Mouse (Mus musculus): ENCODE measurements around the gene Adprhl1. TPM values are rescaled to one million over a fixed set of nuclear protein-coding genes. Genes with fewer than 3 reads are reported as not detected.

Adprhl1 gene
- total RNA-seq, 2 experiments from 2014 or later: 1.8 to 1.9 TPM

DNA sequence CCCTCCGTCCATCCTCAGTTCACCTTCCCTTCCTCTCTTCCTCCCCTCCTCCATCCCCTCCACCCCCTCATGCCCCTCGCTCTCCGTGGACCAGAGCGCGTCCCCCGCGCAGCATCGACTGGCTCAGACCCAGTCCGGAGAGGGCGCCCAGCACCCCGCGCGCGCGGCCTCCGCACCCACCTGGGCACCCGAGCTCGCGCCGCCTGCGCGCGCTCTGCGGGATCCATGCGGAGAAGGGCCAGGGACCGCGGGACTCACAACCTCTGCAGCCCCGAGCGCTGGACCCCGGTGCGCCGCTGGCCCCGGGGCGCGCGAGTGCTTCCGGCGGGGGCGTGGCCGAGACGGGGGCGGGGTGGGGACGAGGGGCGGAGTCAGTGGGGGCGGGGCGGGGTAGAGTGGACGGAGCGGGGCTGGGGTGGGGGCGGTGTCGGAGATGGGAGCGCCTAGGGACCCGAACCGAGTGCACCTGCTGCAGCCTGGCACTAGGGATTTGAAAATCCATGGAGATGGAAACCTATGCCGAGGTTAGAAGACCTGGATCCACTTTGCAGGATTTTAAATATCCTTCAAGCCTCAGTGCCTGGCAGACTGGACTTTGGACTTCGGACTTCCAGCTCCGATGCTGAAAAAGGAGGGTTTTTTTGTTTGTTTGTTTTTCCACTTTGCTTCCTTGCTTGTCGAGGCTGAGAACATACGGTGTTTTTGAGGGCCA, 53.5 kb downstream of the Adprhl1 start, which contains the start of gene Grtp1:
Grtp1 (minus strand) TSS at position 320 of the 712 bp plus-strand sequence.
- intact Hi-C loops (cut with DNase I): no loop called here
- peak; percentile 74 for DNase-seq

DNA sequence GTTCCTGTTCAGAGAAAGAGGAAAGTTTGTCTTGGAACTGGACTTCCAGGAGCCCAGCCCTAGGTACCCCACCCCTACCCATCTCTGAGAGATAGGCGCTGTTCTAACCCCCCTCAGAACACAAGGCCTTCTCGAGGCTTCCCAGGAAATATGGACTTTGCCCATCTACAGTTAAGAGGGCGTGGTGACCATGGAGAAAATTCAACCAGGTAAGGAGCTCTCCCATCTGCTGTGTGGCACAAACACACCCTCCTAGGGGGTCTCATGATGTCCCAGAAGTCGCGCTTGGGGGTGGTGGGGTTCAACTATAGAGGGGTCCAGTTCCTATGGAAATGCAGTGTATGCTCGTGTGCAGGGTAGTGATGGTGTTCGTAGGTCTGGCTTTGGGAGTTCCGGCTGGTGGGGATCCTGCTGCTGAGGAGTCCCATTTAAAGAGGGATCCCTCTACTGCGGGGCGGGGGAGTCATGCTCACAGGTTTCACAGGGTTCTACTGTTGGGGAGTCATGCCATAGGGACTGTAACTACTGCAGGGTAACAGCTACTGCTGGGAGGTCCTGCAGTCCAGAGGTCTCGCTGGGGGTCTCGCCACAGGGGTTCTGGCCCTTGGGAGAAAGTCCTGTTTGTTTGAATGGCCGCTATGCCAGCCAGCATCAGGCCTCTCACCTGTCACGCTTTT, 54.4 kb downstream of the Adprhl1 start:
- no peak for DNase-seq
- intact Hi-C loops (cut with DNase I): no loop called here

GRCm38 (mm10) chr8:13197493-13197892, 56.5 kb downstream of the Adprhl1 start:
- no peak for DNase-seq
- intact Hi-C loops (cut with DNase I): no loop called here

DNA sequence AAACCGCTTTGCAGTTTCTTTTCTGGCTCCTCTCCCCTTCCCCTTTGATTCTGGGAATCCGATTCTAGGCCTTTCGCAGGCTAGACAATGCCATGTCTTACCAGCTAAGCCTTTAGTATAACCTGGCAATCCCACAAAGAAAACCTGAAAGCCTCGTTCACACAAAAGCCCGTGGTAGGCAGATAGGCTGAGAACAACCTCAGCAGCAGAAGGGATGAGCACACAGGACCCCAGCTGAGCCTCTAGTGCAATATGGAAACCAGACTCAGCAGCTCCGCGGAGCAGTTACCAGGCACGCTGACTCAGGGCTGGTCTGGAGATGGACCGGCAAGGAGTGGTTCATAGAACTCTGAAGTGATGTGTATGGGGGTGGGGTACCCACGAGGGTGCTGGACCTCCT, 59.1 kb downstream of the Adprhl1 start:
- no peak for DNase-seq
- intact Hi-C loops (cut with DNase I): no loop called here

DNA sequence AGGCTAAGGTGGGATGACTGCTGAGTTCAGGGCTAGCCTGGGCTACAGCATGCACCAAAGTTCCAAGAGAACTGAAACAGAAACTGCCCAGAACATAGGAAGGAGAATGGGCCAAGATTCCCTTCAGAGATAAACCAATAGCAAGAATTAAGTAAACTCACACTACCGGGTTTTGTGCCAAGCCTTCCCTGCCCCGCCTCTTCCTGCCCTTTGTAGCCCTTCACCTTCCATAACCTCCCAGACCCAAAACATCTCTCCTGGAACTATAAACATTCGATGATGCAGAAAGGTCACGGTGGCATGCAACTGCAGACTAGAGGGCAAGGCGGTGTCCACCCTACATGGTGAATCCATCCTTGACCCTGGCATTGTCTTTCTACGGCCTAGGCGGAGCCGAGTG, 63.7 kb downstream of the Adprhl1 start:
- intact Hi-C loops (cut with DNase I): no loop called here
- DNase-seq: no peak

DNA sequence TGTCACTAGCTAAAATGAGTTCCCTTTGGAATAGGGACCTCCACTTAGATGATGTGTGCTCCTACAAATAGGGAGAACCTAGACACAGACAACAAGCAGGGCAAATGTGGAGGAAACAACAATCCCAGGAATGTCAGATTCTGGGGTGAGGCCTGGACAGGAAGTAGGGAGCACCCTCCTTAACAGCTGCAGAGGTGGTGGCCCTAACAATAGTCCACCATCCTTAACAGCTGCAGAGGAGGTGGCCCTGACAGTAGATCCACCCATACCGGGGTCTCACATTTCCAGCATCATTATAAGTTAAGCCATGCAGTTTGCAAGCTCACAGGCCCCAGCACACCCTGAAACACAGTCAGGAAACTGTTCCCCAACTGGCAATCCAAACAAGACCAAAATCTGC, 65.1 kb downstream of the Adprhl1 start:
- DNase-seq: no peak
- intact Hi-C loops (cut with DNase I): no loop called here

DNA sequence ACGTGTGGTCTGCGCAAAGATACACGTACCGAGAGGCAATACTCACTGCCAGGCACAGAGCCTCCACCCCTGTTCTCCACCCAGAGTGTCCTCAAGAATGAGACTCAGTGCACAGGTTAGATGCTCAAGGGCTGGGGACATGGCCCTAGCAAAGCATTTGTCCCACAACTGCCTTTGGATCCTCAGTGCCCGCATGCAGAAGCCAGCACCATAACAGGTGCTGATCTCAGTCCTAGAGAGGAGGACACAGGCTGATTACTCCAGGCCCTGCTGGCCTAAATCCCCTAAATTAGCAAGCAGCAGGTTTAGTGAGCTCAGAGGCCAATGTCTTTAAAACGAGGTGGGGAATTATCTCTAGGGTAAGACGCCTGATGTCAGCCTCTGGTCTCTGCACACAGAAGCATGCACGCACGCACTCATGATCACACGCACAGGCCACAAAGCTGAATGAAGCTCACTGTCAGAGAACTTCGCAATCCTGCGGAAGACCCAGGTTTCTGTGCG, 65.9 kb downstream of the Adprhl1 start:
- no peak for DNase-seq
- intact Hi-C loops (cut with DNase I): no loop called here

DNA sequence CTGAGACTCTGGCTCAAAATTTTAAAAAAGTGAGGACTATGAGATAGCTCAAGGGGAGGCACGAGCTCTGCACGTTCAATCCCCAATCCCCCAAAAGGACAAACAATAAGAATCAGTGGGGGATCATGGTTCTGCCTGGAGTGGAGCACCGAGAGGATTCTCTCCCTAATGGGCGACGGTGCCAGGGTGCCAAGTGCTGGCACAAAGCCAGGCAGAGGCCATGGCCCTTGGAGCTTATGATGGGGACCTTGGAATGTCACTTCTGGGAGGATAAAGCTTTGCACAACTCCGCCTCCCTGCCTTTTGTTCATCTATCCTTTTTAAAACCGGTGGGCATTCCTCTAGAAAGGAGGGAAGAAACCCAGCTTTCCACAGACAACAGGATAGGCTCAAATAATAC, 66.3 kb downstream of the Adprhl1 start:
- intact Hi-C loops (cut with DNase I): no loop called here

DNA sequence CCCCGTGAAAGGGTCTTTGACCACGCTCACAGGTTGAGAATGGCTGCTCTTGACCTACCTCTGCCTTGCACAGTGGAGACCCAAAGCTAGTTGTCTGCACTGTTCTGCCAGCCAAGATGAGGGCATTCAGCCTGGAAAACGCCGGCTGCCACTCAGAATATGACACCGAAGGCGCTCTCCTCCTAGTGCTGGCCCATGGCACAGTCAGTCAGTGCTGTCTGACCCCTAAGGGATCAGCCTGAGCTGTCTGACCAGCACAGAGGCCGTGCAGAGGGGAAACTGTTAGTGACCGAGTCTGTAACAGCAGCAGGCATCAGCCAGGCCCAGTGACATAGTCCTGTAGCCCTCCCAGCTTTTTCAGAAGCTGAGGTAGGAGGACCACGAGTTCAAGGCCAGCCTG, 66.7 kb downstream of the Adprhl1 start:
- intact Hi-C loops (cut with DNase I): no loop called here

More for the DNA sequence above, 66.3 kb downstream of the Adprhl1 start:
- no peak for DNase-seq

DNA sequence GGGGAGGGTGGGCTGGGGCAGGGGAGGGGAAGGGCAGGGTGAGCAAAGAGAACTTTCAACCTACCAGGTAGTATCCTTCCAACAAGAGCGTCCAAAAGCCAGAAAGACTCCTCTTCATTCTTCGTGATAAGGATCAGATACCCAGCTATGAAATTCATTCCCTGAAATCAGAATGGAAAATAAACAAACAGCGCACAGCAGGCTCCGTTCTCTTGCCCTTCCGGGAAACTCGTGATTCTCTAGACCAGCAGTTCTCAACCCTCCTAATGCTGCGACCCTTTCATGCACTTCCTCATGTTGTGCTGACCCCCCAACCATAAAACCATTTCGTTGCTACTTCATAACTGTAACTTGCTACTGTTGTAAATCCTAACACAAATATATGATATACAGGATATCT, 67.1 kb downstream of the Adprhl1 start:
- intact Hi-C loops (cut with DNase I): no loop called here

More for the DNA sequence above, 66.7 kb downstream of the Adprhl1 start:
- no peak for DNase-seq

GRCm38 (mm10) chr8:13181691-13181976, 72.3 kb downstream of the Adprhl1 start:
- no peak for DNase-seq

More for the DNA sequence above, 67.1 kb downstream of the Adprhl1 start:
- DNase-seq: no peak

GRCm38 (mm10) chr8:13180911-13181690, 72.9 kb downstream of the Adprhl1 start:
- intact Hi-C loops (cut with DNase I): no loop called here
- DNase-seq: no peak

More at GRCm38 (mm10) chr8:13181691-13181976, 72.3 kb downstream of the Adprhl1 start:
- intact Hi-C loops (cut with DNase I): no loop called here

- intact Hi-C loops (cut with DNase I): no loop called here
- no peak for DNase-seq
Observed at GRCm38 (mm10) chr8:13180408-13180807, 73.6 kb downstream of the Adprhl1 start.

DNA sequence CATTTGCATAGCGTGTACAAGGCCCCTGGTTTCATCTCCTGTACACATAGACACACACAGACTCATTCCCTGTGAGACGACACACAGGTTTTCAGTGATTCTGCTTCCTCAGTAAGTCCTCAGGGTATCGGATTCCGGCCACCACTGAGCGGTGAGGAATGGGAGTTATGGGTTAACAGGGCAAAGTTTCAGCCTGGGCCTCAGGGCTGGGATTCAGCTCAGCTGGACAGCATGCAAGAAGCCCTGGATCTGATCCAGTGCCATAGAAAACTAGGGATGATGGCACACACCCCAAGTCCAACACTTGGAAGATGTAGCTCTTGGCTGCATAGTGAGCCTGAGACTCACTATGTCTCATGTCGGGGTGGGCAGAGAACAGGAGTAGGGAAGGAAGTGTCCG, 74.0 kb downstream of the Adprhl1 start:
- intact Hi-C loops (cut with DNase I): no loop called here
- peak; percentile 23 for DNase-seq

GRCm38 (mm10) chr8:13179482-13179881, 74.5 kb downstream of the Adprhl1 start:
- no peak for DNase-seq
- intact Hi-C loops (cut with DNase I): no loop called here

- intact Hi-C loops (cut with DNase I): no loop called here
- DNase-seq: no peak
Observed at GRCm38 (mm10) chr8:13178137-13178536, 75.8 kb downstream of the Adprhl1 start.

DNA sequence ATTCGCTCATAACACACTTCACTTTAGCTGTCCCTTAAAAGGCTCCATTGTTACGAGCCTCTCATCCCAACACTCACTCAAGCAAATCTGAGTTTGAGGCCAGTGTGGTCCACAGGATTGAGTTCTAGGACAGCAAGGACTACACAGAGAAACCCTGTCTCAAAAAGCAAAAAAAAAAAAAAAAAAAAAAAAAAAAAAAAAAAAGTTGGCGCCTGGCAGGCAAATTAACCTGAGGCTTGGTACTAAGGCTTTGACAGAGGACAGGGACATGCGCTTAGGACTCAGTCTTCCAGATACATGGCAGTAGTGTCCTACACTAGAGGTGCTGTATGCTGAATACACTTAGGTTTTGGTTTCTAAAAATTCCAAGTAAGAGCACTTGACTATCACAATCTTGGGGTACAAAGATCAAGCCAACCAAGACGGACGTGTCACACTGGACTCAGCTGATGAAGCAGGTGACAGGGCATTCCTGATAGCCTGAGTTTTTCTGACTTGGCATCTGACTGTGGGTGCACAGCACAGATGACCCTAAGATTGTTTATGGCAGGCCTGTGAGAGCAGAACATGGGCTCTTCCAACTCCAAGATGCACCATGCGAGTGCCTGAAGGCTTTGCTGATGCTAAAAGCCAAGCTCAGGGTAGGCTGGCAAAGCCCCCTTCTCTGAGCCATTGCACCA, 76.6 kb downstream of the Adprhl1 start:
- intact Hi-C loops (cut with DNase I): no loop called here
- no peak for DNase-seq

GRCm38 (mm10) chr8:13175650-13176049, 78.3 kb downstream of the Adprhl1 start:
- intact Hi-C loops (cut with DNase I): no loop called here

GRCm38 (mm10) chr8:13174811-13175210, 79.2 kb downstream of the Adprhl1 start:
- DNase-seq: no peak
- intact Hi-C loops (cut with DNase I): no loop called here

More at GRCm38 (mm10) chr8:13175650-13176049, 78.3 kb downstream of the Adprhl1 start:
- no peak for DNase-seq

DNA sequence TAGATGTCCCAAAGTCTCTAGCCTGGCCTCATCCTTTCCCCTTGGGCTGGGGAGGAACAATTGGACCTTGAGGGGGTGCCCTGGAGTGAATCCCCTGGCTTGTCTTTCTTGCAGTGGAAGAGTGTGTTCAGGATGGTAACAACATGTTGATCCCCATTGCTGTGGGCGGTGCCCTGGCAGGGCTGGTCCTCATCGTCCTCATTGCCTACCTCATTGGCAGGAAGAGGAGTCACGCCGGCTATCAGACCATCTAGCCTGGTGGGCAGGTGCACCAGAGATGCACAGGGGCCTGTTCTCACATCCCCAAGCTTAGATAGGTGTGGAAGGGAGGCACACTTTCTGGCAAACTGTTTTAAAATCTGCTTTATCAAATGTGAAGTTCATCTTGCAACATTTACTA, 79.7 kb downstream of the Adprhl1 start:
- intact Hi-C loops (cut with DNase I): no loop called here
- no peak for DNase-seq

Data from left cerebral cortex, postnatal 4 days (tissue).